Mouse (Mus musculus) lung, postnatal 25 days (tissue): ENCODE measurements around the gene Xiap.
"Not testable (repeated sequence)": the region's sequence is repeated elsewhere in the genome, so short reads cannot be mapped to it uniquely, and the experiment has no call there.

Experiments used
- DNase-seq: peaks from one replicate; pipeline ENCODE4 v3.0.0; 2022; ENCODE audit warnings: low spot score

The Xiap gene

GRCm38 (mm10) chrX:42059282-42060068 is at the start of gene Xiap:
Xiap (plus strand) TSS chrX:42059679.
- no peak for DNase-seq

DNA sequence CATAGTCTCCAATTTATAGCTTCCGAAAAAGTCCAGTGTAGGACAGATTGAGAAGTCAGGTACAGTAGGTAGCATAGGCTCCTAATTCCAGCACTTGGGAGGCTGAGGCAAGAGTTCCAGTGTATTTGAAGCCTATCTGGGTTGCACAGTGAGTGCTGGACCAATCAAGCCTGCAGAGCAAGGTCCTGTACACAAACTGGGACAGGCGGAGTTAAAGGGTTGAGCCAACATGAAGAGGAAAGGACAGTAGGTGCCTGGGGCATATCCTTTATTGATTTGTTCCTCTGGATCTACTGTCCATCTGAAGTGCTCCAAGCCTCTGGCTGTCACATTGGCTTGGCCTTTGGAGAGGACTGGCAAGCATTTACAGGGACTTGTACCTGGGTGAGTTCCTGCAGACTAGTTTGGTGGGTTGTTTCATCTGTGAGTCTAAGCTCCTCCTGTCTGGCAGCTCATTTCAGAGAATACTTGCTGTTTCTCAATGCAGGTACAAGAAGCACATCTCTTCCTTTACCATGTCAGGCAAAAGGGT is 46.7 kb upstream of the Xiap start:
- DNase-seq: no peak

- no peak for DNase-seq
Observed at GRCm38 (mm10) chrX:42013776-42014175, 45.7 kb upstream of the Xiap start.

- DNase-seq: no peak
Observed at GRCm38 (mm10) chrX:42014502-42014901, 45.0 kb upstream of the Xiap start.

- peak; percentile 23 for DNase-seq
Observed at GRCm38 (mm10) chrX:42018030-42018429, 41.4 kb upstream of the Xiap start.

DNA sequence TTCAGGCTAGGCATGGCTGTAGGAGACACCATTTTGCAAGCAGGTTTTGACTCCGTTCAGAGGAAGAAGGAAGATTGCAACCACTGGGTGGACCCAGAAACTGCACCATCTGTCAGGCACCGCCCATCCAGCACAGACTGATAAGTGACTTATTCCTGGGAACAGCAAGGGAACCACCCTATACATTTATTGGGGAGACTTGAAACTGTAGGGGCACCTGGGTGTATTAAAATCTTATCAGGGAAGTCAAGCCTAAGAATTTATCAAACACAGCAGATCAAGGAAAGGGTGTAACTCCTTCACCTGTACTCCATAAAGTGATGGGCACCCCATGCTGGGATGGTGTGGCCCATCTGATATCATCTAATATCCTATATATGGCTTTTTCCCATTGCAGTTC is 40.0 kb upstream of the Xiap start:
- DNase-seq: no peak

GRCm38 (mm10) chrX:42025802-42026440 is 33.6 kb upstream of the Xiap start:
- not testable (repeated sequence) for DNase-seq

GRCm38 (mm10) chrX:42026981-42027380 is 32.5 kb upstream of the Xiap start:
- not testable (repeated sequence) for DNase-seq

GRCm38 (mm10) chrX:42033111-42033693 is 26.3 kb upstream of the Xiap start:
- DNase-seq: peak; percentile 73

DNA sequence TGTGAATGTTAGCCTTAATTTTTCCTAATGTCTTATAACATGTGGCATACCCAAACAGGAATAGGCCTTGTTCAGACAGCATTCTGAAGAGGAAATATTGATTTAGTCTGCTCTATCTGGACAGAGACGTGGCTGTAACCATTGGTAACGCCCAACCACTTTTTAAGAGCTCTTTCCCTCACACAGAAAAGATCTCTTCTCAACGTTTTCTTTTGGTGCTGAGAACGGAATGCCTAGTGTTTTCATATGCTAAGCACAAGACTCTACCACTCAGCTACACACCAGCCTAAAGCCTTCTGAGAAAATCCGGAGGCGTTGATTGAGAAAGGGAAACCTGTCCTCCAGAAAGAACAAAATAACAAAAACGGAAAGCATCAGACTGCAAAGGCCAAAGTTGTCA is 25.6 kb upstream of the Xiap start:
- no peak for DNase-seq

DNA sequence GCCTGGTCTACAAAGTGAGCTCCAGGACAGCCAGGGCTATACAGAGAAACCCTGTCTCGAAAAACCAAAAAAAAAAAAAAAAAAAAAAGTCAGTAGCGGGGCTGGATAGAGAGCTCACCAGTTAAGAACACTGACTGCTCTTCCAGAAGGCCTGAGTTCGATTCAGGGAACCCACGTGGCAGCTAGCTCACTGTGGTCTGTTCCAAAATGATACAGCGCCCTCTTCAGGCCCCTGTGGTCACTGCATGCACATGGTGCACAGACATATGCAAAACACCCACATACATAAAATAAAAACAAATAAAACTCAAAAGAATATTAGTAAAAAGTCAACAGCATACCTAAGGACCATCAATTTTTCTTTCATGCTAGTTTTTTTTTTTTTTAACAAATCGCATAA is 20.0 kb upstream of the Xiap start:
- no peak for DNase-seq

DNA sequence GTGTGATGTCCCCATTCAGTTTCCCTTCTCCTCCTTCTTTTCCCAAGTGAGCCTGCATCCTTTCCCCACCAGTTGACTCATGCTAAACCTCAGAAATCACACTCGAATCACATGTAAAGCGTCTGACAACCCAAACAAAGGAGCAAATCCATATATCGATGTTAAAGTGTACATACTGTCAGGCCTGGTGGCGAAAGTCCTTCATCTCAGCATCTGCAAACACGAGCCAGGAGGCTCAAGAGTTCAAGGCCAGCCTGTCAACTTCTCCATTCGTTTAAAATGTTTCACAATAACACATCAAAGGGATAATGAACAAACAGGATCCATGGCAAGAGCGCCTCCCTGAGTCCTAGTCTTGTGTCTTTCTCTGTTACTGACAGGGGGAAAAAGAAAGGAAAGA is 14.5 kb upstream of the Xiap start:
- DNase-seq: no peak

DNA sequence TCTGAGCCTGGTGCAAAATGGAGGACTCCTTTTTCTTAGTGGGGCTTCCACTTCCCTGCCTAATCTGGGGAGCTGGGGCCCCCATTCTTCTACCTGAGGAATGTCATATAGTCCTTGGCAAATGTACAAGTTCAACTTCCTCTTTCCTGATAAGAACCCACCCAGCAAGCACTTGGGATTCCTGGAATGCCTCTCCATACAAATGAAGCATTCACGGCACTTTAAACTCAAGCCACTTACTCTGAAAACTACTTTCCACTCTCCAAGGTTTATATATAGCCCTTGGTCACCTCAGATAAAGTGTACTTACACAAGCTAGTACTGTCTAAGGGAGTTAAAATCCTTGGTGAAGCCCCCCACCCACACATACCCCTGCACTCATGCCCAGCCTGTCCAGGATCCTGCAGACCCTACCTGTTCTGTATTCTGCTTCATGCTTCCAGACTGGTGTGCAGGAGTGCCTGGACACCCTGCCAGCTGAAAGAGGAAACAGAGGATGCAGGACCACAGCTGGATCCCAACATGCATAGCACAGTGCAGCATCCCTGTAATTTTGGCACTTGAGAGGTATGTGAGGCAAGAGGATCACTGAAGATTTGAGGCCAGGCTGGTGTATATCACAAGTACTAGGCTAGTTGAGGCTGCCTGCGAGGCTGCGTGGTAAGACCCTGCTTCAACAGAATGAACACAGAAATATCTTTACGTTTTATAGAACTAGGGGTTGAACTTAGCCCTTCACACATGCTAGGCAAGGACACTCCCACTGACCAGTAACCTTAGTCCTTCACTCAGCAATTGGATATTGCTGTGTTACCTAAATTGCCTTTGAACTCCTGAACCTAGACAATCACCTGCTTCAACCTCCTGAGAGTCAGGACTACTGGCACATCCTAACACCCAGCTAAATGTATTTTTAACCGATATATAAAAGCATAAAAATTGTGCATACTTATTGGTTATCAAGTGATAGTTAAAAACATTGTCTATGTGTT is 8.5 kb upstream of the Xiap start:
- DNase-seq: peak; percentile 58

DNA sequence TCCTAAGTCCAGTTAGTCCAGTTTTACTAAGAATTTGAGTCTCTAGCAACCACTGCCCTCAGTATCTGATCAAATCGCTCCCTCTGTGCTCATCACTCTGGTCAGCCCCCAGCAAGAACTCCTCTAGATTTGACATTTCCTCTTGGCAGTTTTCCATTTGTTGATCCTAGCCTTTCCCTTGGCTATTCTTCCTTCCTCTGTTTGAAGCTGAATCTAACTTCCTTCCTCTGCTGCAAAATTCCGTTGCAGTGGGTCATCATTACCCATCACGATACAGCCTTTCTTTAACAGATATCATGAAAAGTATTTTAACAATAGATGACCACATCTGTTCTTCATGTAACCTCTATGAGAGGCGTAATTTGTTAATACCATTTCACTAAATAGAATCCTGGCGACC is 2.5 kb upstream of the Xiap start:
- peak; percentile 51 for DNase-seq

- no peak for DNase-seq
Observed at GRCm38 (mm10) chrX:42057873-42058272, 1.6 kb upstream of the Xiap start.

DNA sequence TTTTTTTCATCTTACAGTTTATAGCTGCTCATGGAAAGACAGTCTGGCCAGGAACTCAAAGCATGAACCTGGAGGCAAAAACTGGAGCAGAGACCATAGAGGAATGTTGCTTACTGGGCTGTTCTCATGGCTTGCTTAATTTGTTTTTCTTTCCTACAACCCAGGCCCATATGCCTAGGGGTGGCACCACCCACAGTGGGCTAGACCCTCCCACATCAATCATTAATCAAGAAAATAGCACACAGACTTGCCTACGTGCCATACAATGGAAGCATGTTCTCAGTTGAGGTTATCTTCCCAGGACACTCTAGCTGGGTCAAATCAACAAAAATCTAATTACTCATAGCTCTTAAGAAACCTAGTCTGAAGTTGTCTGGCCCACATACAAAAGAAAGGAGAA is 4.1 kb downstream of the Xiap start:
- DNase-seq: no peak

- DNase-seq: peak; percentile 11
Observed at GRCm38 (mm10) chrX:42065086-42065485, 5.6 kb downstream of the Xiap start.

DNA sequence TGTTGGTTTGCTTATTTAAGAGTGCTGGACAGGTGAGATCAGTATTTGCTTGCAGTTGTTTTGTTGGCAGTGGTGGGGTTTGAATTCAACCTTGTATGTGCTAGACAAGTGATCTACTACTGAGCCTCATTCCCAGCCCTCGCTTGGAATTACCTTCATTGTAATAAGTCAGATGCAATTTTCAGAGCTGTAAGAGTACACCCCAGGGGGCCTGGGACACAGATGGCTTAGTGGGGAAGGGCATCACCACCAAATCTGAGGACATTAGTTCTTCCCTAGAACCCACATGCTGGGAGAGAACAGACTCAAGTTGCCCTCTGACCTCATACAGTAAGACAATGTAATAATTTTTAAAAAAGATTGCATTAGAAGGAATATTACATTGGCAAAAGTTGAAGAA is 7.3 kb downstream of the Xiap start:
- no peak for DNase-seq

GRCm38 (mm10) chrX:42067791-42068200 is 8.3 kb downstream of the Xiap start:
- DNase-seq: peak; percentile 75

- DNase-seq: peak; percentile 88
Observed at GRCm38 (mm10) chrX:42068201-42068874, 8.9 kb downstream of the Xiap start.

DNA sequence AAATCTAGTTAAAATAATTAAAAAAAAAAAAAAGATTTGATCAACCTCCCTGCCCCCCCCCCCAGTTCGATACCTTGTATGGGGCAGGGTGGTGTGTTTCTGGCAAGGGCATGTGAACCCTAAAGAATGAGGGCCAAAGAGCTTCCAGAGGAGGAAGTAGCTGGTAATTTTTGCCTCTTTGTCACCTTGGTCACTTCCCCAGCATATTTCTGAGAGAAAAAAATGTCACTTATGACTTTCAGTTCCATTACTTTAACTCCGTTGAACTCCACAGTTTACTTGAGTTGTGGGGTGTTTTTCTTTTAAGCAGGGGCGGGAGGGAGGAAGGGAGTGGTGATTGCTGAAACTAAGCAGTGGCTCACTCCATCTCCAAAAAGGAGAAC is 9.4 kb downstream of the Xiap start:
- DNase-seq: peak; percentile 29
